Mouse (Mus musculus) liver, embryonic 15.5 days (tissue): Measurements from ENCODE around the gene Grm7. TPM values are rescaled to one million over a fixed set of nuclear protein-coding genes. Genes with fewer than 3 reads are reported as not detected.

Source experiments
- ATAC-seq: fragments of 200-750 bp; cut with Nextera tagmentation; 2 replicates; pipeline ENCODE4 v1.8.0; 2017; ENCODE audit warnings: moderate number of reproducible peaks, mild to moderate bottlenecking, moderate library complexity; ENCODE audit not compliant: insufficient read depth
- H3K27ac ChIP-seq: fragments of 300-500 bp; sonication (generic); replicated peaks from 2 replicates; pipeline ENCODE4 v1.5.1; 2015; ENCODE audit warnings: mild to moderate bottlenecking, inconsistent platforms
- H3K27me3 ChIP-seq: fragments of 300-500 bp; sonication (generic); 2 replicates; pipeline ENCODE4 v1.6.1; 2015; ENCODE audit warnings: mild to moderate bottlenecking, inconsistent platforms
- H3K36me3 ChIP-seq: fragments of 300-500 bp; sonication (generic); replicated peaks from 2 replicates; pipeline ENCODE4 v1.6.1; 2015; ENCODE audit warnings: moderate library complexity, mild to moderate bottlenecking, inconsistent platforms
- H3K4me1 ChIP-seq: fragments of 300-500 bp; sonication (generic); replicated peaks from 2 replicates; pipeline ENCODE4 v1.6.1; 2015; ENCODE audit warnings: inconsistent platforms
- H3K4me2 ChIP-seq: fragments of 300-500 bp; sonication (generic); 2 replicates; pipeline ENCODE4 v1.6.1; 2015; ENCODE audit warnings: moderate library complexity, mild to moderate bottlenecking, inconsistent platforms
- H3K4me3 ChIP-seq: fragments of 300-500 bp; sonication (generic); replicated peaks from 2 replicates; pipeline ENCODE4 v1.5.1; 2015; ENCODE audit warnings: mild to moderate bottlenecking, inconsistent platforms
- H3K9ac ChIP-seq: fragments of 300-500 bp; sonication (generic); 2 replicates; pipeline ENCODE4 v1.6.1; 2015; ENCODE audit warnings: moderate library complexity, mild to moderate bottlenecking, inconsistent platforms
- H3K9me3 ChIP-seq: fragments of 300-500 bp; sonication (generic); replicated peaks from 2 replicates; pipeline ENCODE4 v1.6.1; 2016; ENCODE audit warnings: inconsistent platforms
- WGBS: fragments of 180-500 bp; shearing (Covaris S2); methylation state at CpG from one replicate; pipeline ENCODE4 v1.1.7; 2015; ENCODE audit warnings: mixed read lengths; ENCODE audit not compliant: insufficient replicate concordance; 5-methylcytosine and 5-hydroxymethylcytosine counted together
- polyA plus RNA-seq: library from polyadenylated mRNA; unstranded; fragments of >200 nt; fragmentation: Nextera tagmentation; extraction: Ambion mirVana; gene quantifications from 2 replicates; pipeline ENCODE4 v1.2.1, GENCODE M21; 2015

Grm7 gene
- polyA plus RNA-seq, 1 experiment from 2014 or later, result not detected

DNA sequence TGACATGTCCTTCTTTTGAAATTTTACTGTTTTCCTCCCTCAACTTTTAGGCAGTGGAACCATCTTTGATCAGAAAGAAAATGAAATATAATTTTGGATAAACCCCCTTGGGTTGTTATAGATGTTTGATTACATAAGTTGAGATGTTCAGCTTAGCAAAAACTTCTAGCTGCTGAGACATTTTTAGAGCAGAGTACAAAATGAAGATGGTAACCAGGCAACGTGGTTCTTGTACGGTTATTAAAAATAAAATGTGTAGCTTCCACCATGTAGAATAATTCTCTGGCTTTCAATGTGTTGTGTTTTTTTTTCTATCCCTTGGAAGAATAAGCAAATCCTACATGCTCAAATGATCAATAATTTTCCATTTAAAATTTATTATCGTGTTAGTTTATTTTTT lies 550.0 kb downstream of the Grm7 start:
- 0 out of 2 replicates have a peak, but pooled peaks cover under 1% of the 10 kb centered on the region for H3K9me3 ChIP-seq
- H3K27ac ChIP-seq, result no peak overlapping the region
- 76% methylated on average over 3 of the region's 3 CpGs for WGBS
- no peaks in the 10 kb centered on the region for H3K36me3 ChIP-seq
- no peak overlapping the region for H3K9ac ChIP-seq
- no peak overlapping the region for H3K4me2 ChIP-seq
- no peak for ATAC-seq
- no peaks in the 10 kb centered on the region for H3K4me1 ChIP-seq
- H3K4me3 ChIP-seq, result no peak overlapping the region
- no peaks in the 10 kb centered on the region for H3K27me3 ChIP-seq

DNA sequence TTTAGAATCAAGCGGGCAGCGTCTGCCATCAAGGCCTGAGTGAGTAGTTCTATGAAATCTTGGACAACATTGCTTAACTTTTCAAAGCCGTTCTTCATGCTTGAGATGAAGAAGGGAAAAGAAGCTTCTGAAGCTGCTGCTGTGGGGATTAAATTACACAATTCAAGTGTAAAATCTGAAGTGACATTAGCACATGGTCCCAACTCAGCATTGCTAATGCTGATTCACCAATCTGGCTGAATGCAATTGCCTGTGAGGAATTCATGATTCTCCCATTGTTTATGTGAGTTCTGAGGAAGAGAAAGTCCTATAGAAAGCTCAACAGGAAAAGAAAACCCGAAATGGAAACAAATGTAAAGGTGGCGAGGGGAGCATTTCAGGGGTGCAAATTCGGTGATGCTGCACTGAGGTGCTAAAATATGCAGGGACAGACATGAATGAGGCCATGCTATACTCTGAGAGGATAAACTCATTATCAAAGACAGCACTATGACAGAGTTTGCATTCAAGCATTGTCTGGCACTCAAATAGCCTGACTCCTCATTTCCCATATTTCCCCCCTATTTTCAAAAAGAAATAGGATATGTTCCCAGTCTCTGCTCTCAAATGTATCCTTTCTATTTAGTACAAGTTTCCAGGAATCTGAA lies 575.8 kb downstream of the Grm7 start:
- Histone ChIP-seq H3K27ac (no peak overlapping the region), H3K36me3 (no peaks in the 10 kb centered on the region), H3K4me1 (no peaks in the 10 kb centered on the region), H3K9me3 (no peaks in the 10 kb centered on the region), H3K9ac (no peak overlapping the region), H3K27me3 (no peaks in the 10 kb centered on the region), H3K4me3 (no peak overlapping the region), H3K4me2 (no peak overlapping the region)
- ATAC-seq, result no peak
- 56% methylated on average over 6 of the region's 6 CpGs for WGBS

DNA sequence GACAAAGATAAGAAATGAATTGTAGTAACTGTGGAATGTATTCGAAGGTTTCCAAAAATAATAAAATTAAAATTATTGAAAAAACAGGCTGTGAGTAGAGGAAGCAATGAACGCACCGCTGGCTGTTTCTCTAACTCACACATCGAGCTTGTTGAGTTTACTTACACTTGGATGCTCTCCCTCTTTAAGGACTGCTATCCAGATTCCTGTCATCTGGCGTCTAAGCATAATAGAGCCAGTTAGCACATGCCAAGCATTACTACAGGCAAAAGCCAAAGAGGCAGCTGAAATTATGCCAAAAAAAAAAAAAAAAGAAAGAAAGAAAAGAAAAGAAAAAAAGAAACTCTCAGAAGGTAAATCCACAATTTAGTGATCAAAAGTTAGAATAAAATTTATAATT lies 609.8 kb downstream of the Grm7 start:
- Histone ChIP-seq H3K4me2 (no peak overlapping the region), H3K27ac (no peak overlapping the region), H3K9ac (no peak overlapping the region), H3K27me3 (no peaks in the 10 kb centered on the region), H3K9me3 (0 out of 2 replicates have a peak, but pooled peaks cover 3% of the 10 kb centered on the region), H3K4me3 (no peak overlapping the region), H3K36me3 (no peaks in the 10 kb centered on the region), H3K4me1 (no peaks in the 10 kb centered on the region)
- 69% methylated on average over 5 of the region's 5 CpGs for WGBS
- no peak for ATAC-seq

DNA sequence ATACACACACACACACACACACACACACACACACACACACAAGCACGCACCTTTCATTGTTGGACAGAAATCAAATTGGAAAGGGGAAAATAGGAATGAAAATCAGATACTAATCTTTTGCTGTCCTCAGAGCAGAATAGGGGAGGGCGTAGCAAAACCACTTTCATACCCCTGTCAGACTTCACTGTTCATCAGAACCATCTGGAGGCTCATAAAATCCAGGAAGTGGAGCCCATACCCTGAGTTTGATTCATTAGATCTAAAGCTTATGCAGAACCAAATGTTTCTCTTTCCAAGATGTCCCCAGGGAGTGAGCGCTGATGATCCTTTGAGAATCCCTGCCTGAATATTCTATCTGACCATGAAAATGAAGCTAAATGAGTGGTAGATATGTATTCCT lies 611.6 kb downstream of the Grm7 start:
- WGBS, result 63% methylated on average over 3 of the region's 3 CpGs
- H3K9me3 ChIP-seq, result 0 out of 2 replicates have a peak, but pooled peaks cover 3% of the 10 kb centered on the region

DNA sequence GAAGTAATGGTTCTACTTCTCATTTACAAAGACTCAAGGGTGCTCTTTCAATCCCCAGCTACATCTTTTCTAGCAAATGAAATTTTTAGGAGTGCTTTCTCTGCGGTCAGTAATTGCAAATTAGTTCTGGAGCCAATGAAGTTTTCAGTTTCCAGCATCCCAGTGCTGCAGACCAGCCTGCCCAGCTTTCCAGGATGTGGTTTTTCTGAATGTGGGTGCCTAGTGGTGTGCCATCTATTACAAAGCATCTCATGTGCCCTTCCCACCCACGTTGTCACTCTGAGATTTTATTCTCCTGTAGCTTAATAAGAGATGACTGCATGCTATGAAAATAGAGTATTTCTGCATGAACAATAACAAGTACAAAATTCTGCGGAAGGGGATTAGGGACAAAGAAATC lies 612.9 kb downstream of the Grm7 start:
- Histone ChIP-seq H3K4me1 (no peaks in the 10 kb centered on the region), H3K9ac (no peak overlapping the region), H3K27me3 (no peaks in the 10 kb centered on the region), H3K4me2 (no peak overlapping the region), H3K27ac (no peak overlapping the region), H3K9me3 (0 out of 2 replicates have a peak, but pooled peaks cover 3% of the 10 kb centered on the region), H3K4me3 (no peak overlapping the region), H3K36me3 (no peaks in the 10 kb centered on the region)
- ATAC-seq, result no peak
- WGBS, result 53% methylated on average over 3 of the region's 3 CpGs

More for the DNA sequence above, 611.6 kb downstream of the Grm7 start:
- no peaks in the 10 kb centered on the region for H3K4me1 ChIP-seq
- H3K36me3 ChIP-seq, result no peaks in the 10 kb centered on the region
- H3K4me3 ChIP-seq, result no peak overlapping the region
- no peaks in the 10 kb centered on the region for H3K27me3 ChIP-seq
- no peak overlapping the region for H3K27ac ChIP-seq
- H3K9ac ChIP-seq, result no peak overlapping the region
- no peak for ATAC-seq
- H3K4me2 ChIP-seq, result no peak overlapping the region

DNA sequence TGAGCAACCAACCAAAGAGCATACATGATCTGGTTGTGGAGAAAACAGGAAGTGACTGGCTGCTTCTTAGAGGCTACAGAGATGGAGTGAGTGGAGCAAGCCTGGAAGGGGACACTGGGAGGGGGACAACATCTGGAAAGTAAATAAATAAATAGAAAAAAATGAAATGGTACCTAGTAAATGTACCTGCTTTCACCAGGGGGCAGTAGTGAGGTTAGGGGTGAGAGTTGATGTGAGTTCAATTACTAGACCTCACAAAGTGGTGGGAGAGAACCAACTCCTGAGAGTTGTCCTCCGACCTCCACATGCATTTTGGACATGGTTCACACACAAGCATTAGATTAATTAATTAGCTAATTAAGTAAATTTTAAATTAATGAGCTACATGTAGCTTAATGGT lies 615.8 kb downstream of the Grm7 start:
- H3K9ac ChIP-seq, result no peak overlapping the region
- no peaks in the 10 kb centered on the region for H3K27me3 ChIP-seq
- no peak overlapping the region for H3K27ac ChIP-seq
- H3K4me3 ChIP-seq, result no peak overlapping the region
- ATAC-seq, result no peak
- H3K36me3 ChIP-seq, result no peaks in the 10 kb centered on the region
- H3K9me3 ChIP-seq, result 0 out of 2 replicates have a peak, but pooled peaks cover 3% of the 10 kb centered on the region
- WGBS, result 42% methylated on average over 1 of the region's 1 CpGs
- no peak overlapping the region for H3K4me2 ChIP-seq
- no peaks in the 10 kb centered on the region for H3K4me1 ChIP-seq

DNA sequence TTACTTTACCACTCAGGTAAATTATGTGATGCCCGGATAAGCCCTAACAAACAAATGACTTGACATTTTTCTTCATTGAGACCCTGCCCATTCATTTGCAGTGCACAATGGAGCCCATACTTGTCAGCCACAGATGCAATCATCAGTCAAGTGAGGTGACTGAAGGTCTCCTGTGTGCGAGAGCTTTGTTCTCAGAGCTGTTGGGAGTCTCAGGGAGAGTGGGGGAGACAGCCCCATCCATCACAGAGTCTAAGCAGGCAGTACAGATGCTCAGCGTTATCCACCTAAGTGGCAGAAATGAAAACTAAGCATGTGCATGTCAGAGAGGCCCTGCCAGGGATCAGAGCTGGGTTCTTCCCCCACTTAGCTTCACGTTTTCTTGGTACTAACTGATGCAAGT lies 631.3 kb downstream of the Grm7 start:
- 51% methylated on average over 4 of the region's 4 CpGs for WGBS
- no peak overlapping the region for H3K4me3 ChIP-seq
- H3K9ac ChIP-seq, result no peak overlapping the region

DNA sequence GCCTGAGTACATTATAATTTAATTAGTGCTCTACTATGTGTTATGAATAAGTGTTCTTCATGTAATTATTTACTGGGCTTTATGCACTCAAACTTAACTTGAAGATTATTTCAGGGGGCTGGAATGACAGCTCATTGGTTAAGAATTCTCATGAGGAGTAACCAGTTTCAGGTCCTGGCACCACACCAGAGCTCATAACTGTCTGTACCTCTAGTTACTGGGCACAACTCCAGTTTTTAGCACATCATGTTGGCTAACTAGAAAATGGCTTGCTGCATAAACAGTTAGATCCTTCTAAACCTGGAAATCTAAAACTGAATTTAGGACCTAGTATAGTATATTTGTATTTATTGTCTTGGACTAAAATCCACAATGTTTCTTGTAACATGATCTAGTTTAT lies 633.1 kb downstream of the Grm7 start:
- H3K9me3 ChIP-seq, result no peaks in the 10 kb centered on the region
- no peaks in the 10 kb centered on the region for H3K27me3 ChIP-seq
- no peaks in the 10 kb centered on the region for H3K36me3 ChIP-seq
- H3K27ac ChIP-seq, result no peak overlapping the region
- H3K4me2 ChIP-seq, result no peak overlapping the region
- no peaks in the 10 kb centered on the region for H3K4me1 ChIP-seq
- H3K4me3 ChIP-seq, result no peak overlapping the region
- H3K9ac ChIP-seq, result no peak overlapping the region
- no peak for ATAC-seq

More for the DNA sequence above, 631.3 kb downstream of the Grm7 start:
- no peaks in the 10 kb centered on the region for H3K4me1 ChIP-seq
- no peaks in the 10 kb centered on the region for H3K9me3 ChIP-seq
- no peak overlapping the region for H3K4me2 ChIP-seq
- no peak for ATAC-seq
- no peak overlapping the region for H3K27ac ChIP-seq
- no peaks in the 10 kb centered on the region for H3K36me3 ChIP-seq
- H3K27me3 ChIP-seq, result no peaks in the 10 kb centered on the region

DNA sequence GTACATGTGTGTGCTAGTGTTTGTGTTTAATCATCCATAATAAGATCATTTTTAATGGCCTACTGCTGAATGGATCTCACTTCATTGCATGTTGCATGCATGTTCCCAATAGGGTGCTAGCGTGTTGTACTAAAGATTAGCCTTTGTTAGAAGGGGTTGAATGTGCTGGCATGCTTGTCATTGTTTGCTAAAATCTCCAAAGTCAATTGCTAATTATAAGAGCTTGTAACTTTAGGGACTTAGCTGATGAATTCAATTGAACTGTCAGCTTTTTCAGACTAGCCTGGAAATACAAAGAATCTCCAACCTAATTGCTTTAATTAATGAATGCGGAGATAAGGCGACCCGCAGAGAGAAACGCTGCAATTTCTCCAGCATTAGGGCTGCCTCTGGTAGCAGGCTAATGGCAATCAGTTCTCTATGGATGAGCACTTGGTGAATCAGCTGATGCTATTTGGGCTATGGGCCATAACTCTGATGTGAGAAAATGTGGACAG lies 648.2 kb downstream of the Grm7 start:
- Histone ChIP-seq H3K27me3 (no peaks in the 10 kb centered on the region), H3K27ac (no peak overlapping the region), H3K4me3 (no peak overlapping the region), H3K36me3 (no peaks in the 10 kb centered on the region), H3K9me3 (no peaks in the 10 kb centered on the region), H3K4me1 (no peaks in the 10 kb centered on the region), H3K4me2 (no peak overlapping the region), H3K9ac (no peak overlapping the region)
- no peak for ATAC-seq
- WGBS, result 67% methylated on average over 5 of the region's 5 CpGs

DNA sequence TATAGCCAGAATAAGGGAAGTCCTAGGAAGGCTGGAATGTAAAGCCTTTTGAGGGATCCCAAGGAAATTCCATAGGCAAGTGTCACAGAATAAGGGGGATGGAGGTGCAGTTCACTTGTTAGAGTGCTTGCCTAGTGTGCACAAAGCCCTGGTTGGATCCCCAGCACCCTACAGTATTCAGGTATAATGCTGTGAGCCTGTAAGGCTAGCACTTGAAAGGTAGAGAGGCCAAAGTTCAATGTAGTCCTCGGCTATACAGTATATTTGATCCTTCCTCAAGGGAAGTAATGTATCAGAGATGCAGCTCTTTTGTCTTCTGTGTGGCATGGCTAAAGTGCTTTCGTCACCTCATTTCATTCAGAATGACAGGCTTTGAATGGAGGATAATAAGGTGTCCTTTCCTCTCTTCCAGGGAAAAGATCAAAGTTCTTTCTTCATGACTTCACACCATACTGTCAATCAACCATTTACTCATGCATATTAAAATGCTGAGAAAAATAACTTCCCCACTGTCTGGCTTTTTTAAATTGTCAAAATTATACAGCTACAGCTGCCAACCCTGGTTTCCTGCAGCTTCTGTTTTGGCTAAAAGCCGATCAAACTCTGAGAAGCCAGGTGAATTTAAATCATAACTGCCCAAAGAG lies 658.7 kb downstream of the Grm7 start:
- 41% methylated on average over 3 of the region's 3 CpGs for WGBS
- no peak overlapping the region for H3K9ac ChIP-seq
- no peaks in the 10 kb centered on the region for H3K27me3 ChIP-seq
- no peak overlapping the region for H3K4me2 ChIP-seq
- H3K4me3 ChIP-seq, result no peak overlapping the region
- H3K36me3 ChIP-seq, result no peaks in the 10 kb centered on the region
- H3K27ac ChIP-seq, result no peak overlapping the region
- no peaks in the 10 kb centered on the region for H3K9me3 ChIP-seq
- no peak for ATAC-seq
- H3K4me1 ChIP-seq, result no peaks in the 10 kb centered on the region

DNA sequence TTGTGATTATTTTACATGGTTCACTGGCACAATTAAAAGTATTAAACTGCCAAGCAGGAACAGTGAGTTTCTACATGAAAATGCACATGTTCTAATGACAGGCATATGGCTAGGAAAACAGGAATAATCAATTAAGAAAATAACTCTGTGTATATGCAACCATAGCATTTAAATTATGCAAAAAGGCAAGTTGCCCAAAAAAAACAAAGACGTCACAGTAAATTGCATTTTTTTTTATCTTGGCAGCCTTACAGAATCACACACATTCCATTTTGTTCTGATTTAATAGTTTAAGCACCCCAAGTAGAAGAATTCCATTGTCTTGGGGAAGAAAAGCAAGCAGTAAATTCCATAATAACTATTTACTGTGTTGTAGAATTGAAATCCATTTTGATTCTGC lies 716.3 kb downstream of the Grm7 start:
- no peak overlapping the region for H3K9ac ChIP-seq
- ATAC-seq, result no peak
- no peaks in the 10 kb centered on the region for H3K4me1 ChIP-seq
- H3K4me2 ChIP-seq, result no peak overlapping the region
- no peaks in the 10 kb centered on the region for H3K27me3 ChIP-seq
- no peak overlapping the region for H3K27ac ChIP-seq
- H3K36me3 ChIP-seq, result no peaks in the 10 kb centered on the region
- no peak overlapping the region for H3K4me3 ChIP-seq
- H3K9me3 ChIP-seq, result no peaks in the 10 kb centered on the region
- 58% methylated on average over 1 of the region's 1 CpGs for WGBS
